Mouse (Mus musculus) left cerebral cortex, postnatal 36 days (tissue): ENCODE measurements around the gene Gnao1. TPM values are rescaled to one million over a fixed set of nuclear protein-coding genes. Genes with fewer than 3 reads are reported as not detected.

Experiments
- microRNA-seq: library from miRNA; unstranded; fragments of <30 nt; microRNA quantifications from one replicate; pipeline ENCODE4 v1.2.0, GENCODE M21; 2022
- total RNA-seq, 2 experiments: library from RNA; stranded (reverse); gene quantifications; 2 replicates each; pipeline ENCODE4 v1.2.3; 2021

Gnao1 gene
- total RNA-seq, 2 experiments from 2014 or later, result 735 to 741 TPM

Small RNA genes lying within 50 kb of the gene (microRNA-seq; reads per million reads assigned to microRNA genes)
- not detected for gene Gm24159

Other genes starting within 250 kb of the Gnao1 start
- gene Amfr, start 202.9 kb downstream of the Gnao1 start, total RNA-seq, result 100 to 1,000 TPM; 111 to 123 TPM
- gene Nudt21, start 227.1 kb downstream of the Gnao1 start, total RNA-seq, result 10 to 100 TPM; 41.3 to 54.3 TPM
- 100 to 1,000 TPM; 100 to 102 TPM for gene Ogfod1, start 227.2 kb downstream of the Gnao1 start, total RNA-seq